In the genomic region with DNA sequence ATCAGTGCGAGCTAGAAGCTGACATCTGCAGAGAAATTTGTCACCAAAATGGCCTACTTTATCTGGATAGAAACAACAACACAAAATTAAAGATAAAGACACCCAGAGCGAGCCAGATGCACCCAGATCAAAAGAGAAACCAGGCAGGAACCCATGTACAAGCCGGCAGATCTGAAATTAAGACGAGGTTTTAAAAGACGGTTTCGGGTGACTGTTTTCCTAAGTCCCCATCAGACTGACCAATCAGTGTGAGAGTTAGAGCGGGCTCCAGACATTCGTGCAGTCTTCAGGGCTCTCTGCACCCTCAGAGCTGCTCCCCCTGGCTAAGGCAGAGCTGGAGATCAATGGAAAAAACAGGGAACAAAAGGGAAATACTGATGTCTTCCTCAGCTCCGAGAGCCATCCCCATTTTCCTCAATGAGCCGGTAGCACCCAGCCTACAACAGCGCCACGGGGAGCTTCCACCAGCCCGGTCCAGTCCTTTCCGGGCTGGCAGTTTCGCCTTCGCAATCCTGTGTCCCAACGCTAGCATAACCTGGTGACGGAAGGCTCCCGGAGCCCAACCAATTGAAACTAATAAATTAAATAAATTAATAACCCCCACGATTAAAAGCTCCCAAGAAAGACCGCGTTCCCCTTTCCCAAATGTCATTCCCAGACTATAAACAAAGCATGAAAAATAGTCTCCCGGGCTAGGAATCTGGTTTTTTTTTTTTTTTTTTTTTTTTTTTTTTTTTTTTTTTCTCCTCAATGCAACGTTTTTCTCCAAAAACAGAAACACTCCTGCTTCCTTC, we compare ENCODE assay signal across 8 mouse cellular contexts. TPM values are rescaled to one million over a fixed set of nuclear protein-coding genes. Genes with fewer than 3 reads are reported as not detected.
DNase-seq lines count a peak whose midpoint lies in the region; ATAC-seq lines count a peak whose summit lies in the region.

No protein-coding gene starts in this region.

- H3K79me2 ChIP-seq in macrophage (ENCODE audit: inconsistent target) = peaks cover 38% of the 10 kb centered on the region

- peak overlapping the region; percentile 68 for H3K9ac ChIP-seq in hindbrain, embryonic 15.5 days

- peak overlapping the region; percentile 65 for H3K4me2 ChIP-seq in hindbrain, embryonic 15.5 days

- ATAC-seq in hindbrain, embryonic 15.5 days (ENCODE audit: low FRiP score, low read depth) = peak; percentile 62

- H3K36me3 ChIP-seq in hindbrain, embryonic 15.5 days = no peaks in the 10 kb centered on the region
- no peaks in the 10 kb centered on the region for H3K36me3 ChIP-seq in macrophage (ENCODE audit: inconsistent target)

- DNase-seq in layer of hippocampus, adult 11-12 months (ENCODE audit: low spot score) = peak; percentile 51
- no peak for DNase-seq in layer of hippocampus, adult 9-10 months (ENCODE audit: low spot score)
- peak; percentile 79 for DNase-seq in cerebellum, postnatal 14 days
- peak; percentile 65 for DNase-seq in gastrocnemius, adult 18-20 months (ENCODE audit: low spot score)
- DNase-seq in left cerebral cortex, adult 18-20 months (ENCODE audit: low spot score in 2 of 2) = peak; percentile 41 to 52
- DNase-seq in right cerebral cortex, adult 2 months (ENCODE audit: low spot score in 2 of 2) = peak; percentile 57 to 59

- H3K9me3 ChIP-seq in hindbrain, embryonic 15.5 days = no peaks in the 10 kb centered on the region

- H3K27me3 ChIP-seq in hindbrain, embryonic 15.5 days = no peaks in the 10 kb centered on the region

- peak overlapping the region; percentile 79 for H3K27ac ChIP-seq in hindbrain, embryonic 15.5 days (replicated peaks)
- H3K27ac ChIP-seq in macrophage = peak overlapping the region; percentile 51

- under 1% methylated on average over 24 of the region's 24 CpGs for WGBS in hindbrain, embryonic 15.5 days
- under 1% methylated on average over 22 of the region's 24 CpGs for WGBS in macrophage (ENCODE audit: missing documents)

- H3K4me3 ChIP-seq in hindbrain, embryonic 15.5 days = peak overlapping the region; percentile 91
- peak overlapping the region; percentile 82 for H3K4me3 ChIP-seq in macrophage (ENCODE audit: inconsistent target)

- H3K4me1 ChIP-seq in hindbrain, embryonic 15.5 days (replicated peaks) = peaks cover 30% of the 10 kb centered on the region

RNA-seq across cellular contexts. Expression of a gene that starts 1.1 kb away (rescaled TPM):
- total RNA-seq in gastrocnemius, adult 18-20 months (2021) = 100 to 1,000 TPM; 187 to 214 TPM
- 78.1 and 78.4 TPM in 2 replicates for polyA plus RNA-seq in hindbrain, embryonic 15.5 days (2015; fragmentation: Nextera tagmentation; extraction: Ambion mirVana)
- total RNA-seq in left cerebral cortex, adult 18-20 months (2021) = 10 to 100 TPM; 47.3 to 50.9 TPM
- 100 to 1,000 TPM in 9 of 26 experiments, 10 to 100 TPM in 17; 18.9 to 130 (median 93.9) TPM for total RNA-seq in macrophage (2018; cell fraction: chromatin; rRNA removed)
- total RNA-seq in macrophage (2018; cell fraction: cytosol; rRNA removed) = 10 to 100 TPM; 22.9 to 38.6 (median 27.8) TPM
- total RNA-seq in macrophage (2018; cell fraction: nucleus; rRNA removed) = 100 to 1,000 TPM in 6 of 26 experiments, 10 to 100 TPM in 20; 40.3 to 144 (median 75.1) TPM
- polyA plus RNA-seq in macrophage (2018) = 12.3 to 15.5 TPM (median 14.6 TPM) in 3 replicates
